Mouse (Mus musculus) C2C12 (cell line): ENCODE measurements around the gene Ccdc6. TPM values are rescaled to one million over a fixed set of nuclear protein-coding genes. Genes with fewer than 3 reads are reported as not detected.

Experiments
- H3K27me3 ChIP-seq: one replicate; pipeline ENCODE4 v1.6.1; 2011; ENCODE audit not compliant: control insufficient read depth, insufficient read depth, insufficient read length
- H3K36me3 ChIP-seq: one replicate; pipeline ENCODE4 v1.6.1; 2011; ENCODE audit not compliant: control insufficient read depth, insufficient read depth
- H3K4me3 ChIP-seq: one replicate; pipeline ENCODE4 v1.5.1; 2011; ENCODE audit warnings: mild to moderate bottlenecking, control low read depth; ENCODE audit not compliant: poor library complexity, insufficient read depth, severe bottlenecking
- H3K79me2 ChIP-seq: one replicate; pipeline ENCODE4 v1.6.1; 2011; ENCODE audit not compliant: control insufficient read depth, insufficient read depth
- H3K79me3 ChIP-seq: one replicate; pipeline ENCODE4 v1.6.1; 2011; ENCODE audit warnings: low read depth, control low read depth
- H3ac ChIP-seq: one replicate; pipeline ENCODE3; 2011; ENCODE audit warnings: low read depth; ENCODE audit not compliant: control insufficient read depth, insufficient read length
- CEBPB ChIP-seq: IDR thresholded peaks from one replicate; pipeline ENCODE4 v1.6.1; 2011; ENCODE audit warnings: low read depth, mild to moderate bottlenecking, control low read depth, moderate library complexity
- CTCF ChIP-seq: IDR thresholded peaks from one replicate; pipeline ENCODE4 v1.5.1; 2011; ENCODE audit not compliant: control insufficient read depth, insufficient read depth, insufficient read length
- FOSL1 ChIP-seq: IDR thresholded peaks from one replicate; pipeline ENCODE4 v1.8.0; 2011; ENCODE audit warnings: mild to moderate bottlenecking, low read length; ENCODE audit not compliant: poor library complexity, insufficient read depth, severe bottlenecking
- MAX ChIP-seq: IDR thresholded peaks from one replicate; pipeline ENCODE4 v1.6.1; 2011; ENCODE audit warnings: mild to moderate bottlenecking, control low read depth
- MYOD1 ChIP-seq: IDR thresholded peaks from one replicate; pipeline ENCODE4 v1.6.1; 2011; ENCODE audit warnings: low read depth; ENCODE audit not compliant: control insufficient read depth, insufficient read length
- MYOG ChIP-seq: IDR thresholded peaks from one replicate; pipeline ENCODE4 v1.6.1; 2011; ENCODE audit not compliant: control insufficient read depth, insufficient read length; ENCODE audit errors: extremely low read depth
- USF1 ChIP-seq: IDR thresholded peaks from one replicate; pipeline ENCODE4 v1.6.1; 2011; ENCODE audit warnings: low read depth, mild to moderate bottlenecking, control low read depth, moderate library complexity
- polyA plus RNA-seq: library from polyadenylated mRNA; unstranded; fragments of >200 nt; fragmentation: generic; extraction: Trizol; gene quantifications from one replicate; pipeline ENCODE4 v1.2.1, GENCODE M21; 2012; ENCODE audit warnings: missing spikeins

The Ccdc6 gene
- polyA plus RNA-seq, 1 experiment, result 16.8 TPM

DNA sequence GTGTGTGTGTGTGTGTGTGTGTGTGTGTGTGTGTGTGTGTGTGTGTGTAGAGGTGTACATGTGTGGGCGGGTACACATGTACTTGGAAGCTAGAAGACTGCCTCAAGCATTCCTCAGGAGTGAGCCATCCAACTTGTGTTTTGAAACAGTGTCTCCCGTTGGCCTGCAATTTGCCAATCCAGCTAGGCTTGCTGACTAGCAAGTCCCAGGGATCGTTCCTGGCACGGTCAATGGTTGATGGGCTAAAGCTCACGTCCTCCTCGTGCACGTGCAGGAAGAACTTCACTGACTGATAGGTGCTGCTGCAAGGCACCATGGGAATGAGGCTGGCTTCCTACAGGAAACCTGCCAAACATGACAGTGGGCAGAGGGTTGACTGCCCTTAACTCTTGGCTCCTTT, 89.7 kb downstream of the Ccdc6 start:
- Histone ChIP-seq H3K27me3 (no peaks in the 10 kb centered on the region), H3K36me3 (peaks cover 34% of the 10 kb centered on the region), H3ac (no peak overlapping the region), H3K4me3 (no peak overlapping the region), H3K79me2 (no peaks in the 10 kb centered on the region), H3K79me3 (no peaks in the 10 kb centered on the region)
- TF ChIP-seq FOSL1 (no peak), USF1 (no peak), CEBPB (no peak), MYOG (no peak), MAX (no peak), MYOD1 (no peak), CTCF (no peak)

DNA sequence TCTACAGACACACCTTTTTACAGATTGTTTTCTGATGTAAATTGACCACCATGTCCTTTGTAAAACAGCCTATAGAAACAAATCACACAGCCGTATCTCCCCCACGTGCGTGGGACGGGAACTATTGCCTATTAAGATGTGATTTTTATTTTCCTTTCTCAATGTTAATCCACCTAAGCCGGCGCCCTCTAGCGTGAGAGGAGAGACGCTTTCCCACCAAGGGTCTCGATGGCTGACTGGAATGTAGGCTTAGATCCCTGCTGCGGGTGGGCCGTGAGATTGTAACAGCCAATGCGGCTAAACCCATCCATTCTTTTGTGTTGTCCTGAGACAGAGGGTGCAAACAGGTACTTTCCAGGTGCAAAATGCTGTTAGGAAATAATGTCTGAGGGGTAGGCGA, 92.9 kb downstream of the Ccdc6 start:
- TF ChIP-seq MYOG (no peak), MAX (no peak), MYOD1 (no peak), USF1 (no peak), CTCF (no peak), CEBPB (no peak), FOSL1 (no peak)
- no peaks in the 10 kb centered on the region for H3K79me2 ChIP-seq
- no peak overlapping the region for H3K4me3 ChIP-seq
- no peaks in the 10 kb centered on the region for H3K79me3 ChIP-seq
- H3ac ChIP-seq, result peak overlapping the region; percentile 8
- peaks cover 40% of the 10 kb centered on the region for H3K36me3 ChIP-seq
- no peaks in the 10 kb centered on the region for H3K27me3 ChIP-seq

DNA sequence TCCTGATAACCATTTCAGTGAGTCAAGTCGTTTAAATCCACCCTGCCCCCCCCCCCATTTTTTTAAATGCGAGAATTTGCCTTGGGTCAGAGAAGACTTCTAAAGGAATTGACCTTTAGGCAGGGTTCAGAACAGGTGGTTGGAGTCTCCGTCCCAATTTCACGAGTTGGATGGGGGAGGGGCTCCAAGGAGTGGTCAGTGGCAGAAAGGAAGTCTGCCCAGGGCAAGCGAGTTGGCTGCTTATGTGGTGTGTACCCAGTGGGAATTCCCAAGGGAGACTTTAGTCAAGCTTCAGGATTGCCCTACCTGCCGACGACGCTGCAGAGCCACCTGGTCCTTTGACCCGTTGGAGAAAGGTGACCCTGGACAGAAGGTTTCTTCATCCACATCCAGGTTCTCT, 97.4 kb downstream of the Ccdc6 start:
- Histone ChIP-seq H3K36me3 (peaks cover 22% of the 10 kb centered on the region), H3K79me2 (no peaks in the 10 kb centered on the region), H3ac (no peak overlapping the region), H3K79me3 (no peaks in the 10 kb centered on the region), H3K4me3 (no peak overlapping the region), H3K27me3 (no peaks in the 10 kb centered on the region)
- TF ChIP-seq FOSL1 (no peak), MYOG (no peak), MAX (no peak), CEBPB (no peak), CTCF (no peak), USF1 (no peak), MYOD1 (no peak)

DNA sequence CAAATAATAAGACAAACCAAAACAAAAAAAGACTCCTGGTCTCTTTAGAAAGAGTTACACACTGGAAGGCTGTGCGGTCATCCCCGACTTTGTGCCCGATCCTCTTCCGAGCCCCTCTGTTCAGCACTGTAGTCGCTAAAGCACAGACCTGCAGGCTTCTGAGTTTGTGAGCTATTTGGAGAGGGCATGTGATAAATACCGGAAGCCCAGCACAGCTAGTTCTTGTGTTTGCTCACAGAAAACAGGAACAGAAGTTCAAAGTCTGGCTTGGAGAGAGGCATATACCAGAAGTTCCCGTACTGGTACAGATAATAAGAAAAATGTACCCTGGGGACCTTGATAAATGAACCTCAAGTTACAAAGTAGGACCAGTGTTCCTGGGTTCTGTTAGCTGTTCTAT, 98.4 kb downstream of the Ccdc6 start:
- no peak for TF ChIP-seq MAX
- TF ChIP-seq CEBPB, result no peak
- no peak for TF ChIP-seq USF1
- no peak for TF ChIP-seq CTCF
- no peak for TF ChIP-seq MYOD1
- no peak for TF ChIP-seq MYOG
- TF ChIP-seq FOSL1, result no peak
- Histone ChIP-seq H3K27me3 (no peaks in the 10 kb centered on the region), H3K36me3 (peaks cover 17% of the 10 kb centered on the region), H3ac (no peak overlapping the region), H3K79me3 (no peaks in the 10 kb centered on the region), H3K4me3 (no peak overlapping the region), H3K79me2 (no peaks in the 10 kb centered on the region)

DNA sequence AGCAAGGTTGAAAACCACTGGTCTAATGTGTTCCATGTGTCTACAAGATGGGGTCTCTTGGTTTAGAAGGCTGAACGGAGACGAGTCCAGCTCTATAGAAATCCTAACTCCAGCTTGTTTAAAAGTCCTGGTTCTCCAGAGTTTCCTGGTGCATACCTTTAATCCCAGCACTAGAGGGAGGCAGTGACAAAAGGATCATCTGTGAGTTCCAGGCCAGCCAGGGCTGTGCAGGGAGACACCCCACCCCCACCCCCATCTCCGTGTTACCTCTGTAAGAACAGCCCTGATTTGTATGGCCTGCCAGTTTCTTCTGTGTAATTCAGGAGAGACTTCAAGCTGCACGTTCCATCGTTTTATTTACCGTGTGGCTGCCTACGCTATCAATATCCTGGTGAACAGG, 98.9 kb downstream of the Ccdc6 start:
- TF ChIP-seq CTCF (no peak), FOSL1 (no peak), CEBPB (no peak)
- Histone ChIP-seq H3K27me3 (no peaks in the 10 kb centered on the region), H3ac (no peak overlapping the region), H3K79me3 (no peaks in the 10 kb centered on the region), H3K36me3 (peaks cover 17% of the 10 kb centered on the region), H3K4me3 (no peak overlapping the region), H3K79me2 (no peaks in the 10 kb centered on the region)

DNA sequence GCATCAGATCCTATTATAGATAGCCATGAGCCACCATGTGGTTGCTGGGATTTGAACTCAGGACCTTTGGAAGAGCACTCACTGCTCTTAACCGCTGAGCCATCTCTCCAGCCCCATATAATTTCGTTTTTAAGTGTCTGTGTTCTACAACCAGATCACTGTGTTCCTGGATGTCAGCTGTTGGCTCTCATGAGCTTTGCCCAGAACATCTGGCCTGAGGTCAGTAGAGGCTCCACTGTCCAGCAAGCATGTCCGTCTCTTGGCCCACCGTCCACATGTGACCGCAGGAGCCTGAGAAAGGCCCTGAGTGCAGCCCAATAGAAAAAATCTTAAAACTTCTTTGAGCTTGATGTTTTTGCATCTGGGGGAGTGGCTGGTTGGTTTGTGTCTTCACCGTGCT, 99.7 kb downstream of the Ccdc6 start:
- Histone ChIP-seq H3K79me3 (no peaks in the 10 kb centered on the region), H3K36me3 (peaks cover 17% of the 10 kb centered on the region)
- TF ChIP-seq CTCF, result no peak
- no peak for TF ChIP-seq MYOD1
- TF ChIP-seq FOSL1, result no peak
- TF ChIP-seq MYOG, result no peak
- no peak for TF ChIP-seq MAX
- no peak for TF ChIP-seq USF1
- no peak for TF ChIP-seq CEBPB

More for the DNA sequence above, 99.7 kb downstream of the Ccdc6 start:
- H3ac ChIP-seq, result no peak overlapping the region
- H3K79me2 ChIP-seq, result no peaks in the 10 kb centered on the region
- H3K4me3 ChIP-seq, result no peak overlapping the region
- no peaks in the 10 kb centered on the region for H3K27me3 ChIP-seq
